Mouse (Mus musculus): ENCODE results near the gene Gm9573. TPM values are rescaled to one million over a fixed set of nuclear protein-coding genes. Genes with fewer than 3 reads are reported as not detected.

The Gm9573 gene
- total RNA-seq, 4 experiments from 2014 or later: not detected

- DNase-seq (ENCODE audit: low spot score in 2 of 2): no peak
Observed at GRCm38 (mm10) chr17:35594456-35594855, 32.0 kb downstream of the Gm9573 start.

GRCm38 (mm10) chr17:35593786-35594185 is 32.7 kb downstream of the Gm9573 start:
- DNase-seq (ENCODE audit: low spot score in 2 of 2): no peak

GRCm38 (mm10) chr17:35592131-35592530 is 34.3 kb downstream of the Gm9573 start:
- DNase-seq (ENCODE audit: low spot score in 2 of 2): no peak

- DNase-seq (ENCODE audit: low spot score in 2 of 2): no peak
Observed at GRCm38 (mm10) chr17:35591731-35592130, 34.7 kb downstream of the Gm9573 start.

GRCm38 (mm10) chr17:35591219-35591578 is 35.2 kb downstream of the Gm9573 start:
- no peak for DNase-seq (ENCODE audit: low spot score in 2 of 2)

DNA sequence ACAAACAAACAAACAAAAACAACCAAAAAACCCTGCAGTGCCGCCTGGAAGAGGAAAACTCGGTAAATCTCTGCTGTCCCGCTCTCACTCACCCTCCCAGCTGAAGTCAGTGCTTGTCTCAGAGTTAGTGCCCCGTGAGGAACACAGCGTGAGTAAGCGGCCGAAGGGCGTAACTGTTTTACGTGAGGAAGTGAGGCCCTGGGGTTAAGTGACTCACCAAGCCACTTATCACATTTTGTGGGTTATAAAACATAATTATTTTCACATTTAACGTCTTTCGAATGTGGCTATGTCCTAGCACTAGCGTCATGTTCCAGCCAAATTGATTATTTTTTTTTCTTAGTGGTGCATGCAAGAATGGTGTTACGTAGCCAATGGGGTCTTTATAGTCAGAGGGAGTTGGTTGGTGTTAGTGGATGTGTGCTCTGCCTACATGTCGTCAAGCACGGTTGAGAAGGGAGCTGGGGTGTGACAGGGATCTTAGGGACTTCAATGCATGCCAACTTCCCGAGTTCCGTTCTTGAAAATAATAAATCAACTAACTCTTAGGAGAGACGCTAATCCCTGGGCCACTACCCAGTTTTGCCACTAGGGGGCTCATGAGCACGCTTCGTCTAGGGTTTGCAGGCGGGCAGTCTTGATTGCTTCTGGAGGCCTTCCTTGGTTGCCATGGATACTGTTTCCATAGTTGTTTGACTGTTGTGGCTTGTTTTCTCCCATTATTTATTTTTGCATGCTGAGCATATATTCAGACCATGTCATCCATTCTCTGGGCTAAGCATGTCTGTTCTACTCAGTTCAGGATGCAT is 35.8 kb downstream of the Gm9573 start:
- DNase-seq (ENCODE audit: low spot score in 2 of 2): peak; percentile 75 to 80

- DNase-seq (ENCODE audit: low spot score in 2 of 2): no peak
Observed at GRCm38 (mm10) chr17:35588387-35588786, 38.0 kb downstream of the Gm9573 start.

DNA sequence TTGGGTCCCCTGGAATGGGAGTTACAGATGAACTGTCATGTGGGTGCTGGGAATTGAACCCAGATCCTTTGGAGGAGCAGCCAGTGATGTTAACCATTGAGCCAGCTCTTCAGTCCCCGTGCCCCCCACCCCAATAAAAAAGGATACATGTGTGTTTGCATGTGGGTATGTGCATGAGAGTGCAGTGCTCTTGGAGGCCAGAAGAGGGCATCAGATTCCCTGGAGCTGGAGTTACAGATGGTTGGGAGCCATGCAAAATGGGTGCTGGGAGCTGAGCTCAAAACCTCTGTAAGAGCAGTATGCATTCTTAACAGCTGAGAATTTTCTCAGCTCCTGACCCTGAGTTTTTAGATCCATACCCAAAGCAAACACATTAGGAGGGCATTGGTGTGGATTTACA is 39.1 kb downstream of the Gm9573 start:
- no peak for DNase-seq (ENCODE audit: low spot score in 2 of 2)

DNA sequence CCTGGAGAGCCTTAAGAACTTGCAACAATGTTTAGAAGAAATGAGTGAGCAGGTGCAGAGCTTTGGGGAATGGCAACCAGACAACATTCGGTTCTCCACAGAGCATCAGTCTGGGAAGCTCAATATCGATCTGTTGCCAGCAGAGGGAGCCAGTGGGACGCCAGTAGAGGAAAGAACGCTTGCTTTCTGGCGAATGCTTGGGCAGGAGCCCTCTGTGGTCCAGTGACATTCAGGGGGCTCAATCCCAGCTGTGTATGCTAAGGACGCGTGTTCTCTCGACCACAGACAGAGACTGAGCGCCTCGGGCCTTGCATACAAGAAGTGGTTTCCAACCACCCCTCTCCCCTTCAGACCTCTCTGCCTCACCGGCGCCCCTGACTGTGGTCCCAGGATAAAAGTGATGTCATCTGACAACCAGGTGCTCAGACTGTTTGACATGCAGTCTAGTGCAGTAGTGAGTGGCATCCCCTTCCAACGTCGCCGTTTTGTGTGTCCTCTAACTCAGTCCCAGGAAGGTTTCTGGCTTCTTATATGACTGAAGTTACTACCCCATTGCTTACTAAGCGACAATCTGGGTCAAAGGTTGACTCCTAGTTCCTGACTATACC is 42.0 kb downstream of the Gm9573 start:
- DNase-seq (ENCODE audit: low spot score in 2 of 2): peak; percentile 57 to 88

GRCm38 (mm10) chr17:35582900-35583299 is 43.5 kb downstream of the Gm9573 start:
- DNase-seq (ENCODE audit: low spot score in 2 of 2): no peak

DNA sequence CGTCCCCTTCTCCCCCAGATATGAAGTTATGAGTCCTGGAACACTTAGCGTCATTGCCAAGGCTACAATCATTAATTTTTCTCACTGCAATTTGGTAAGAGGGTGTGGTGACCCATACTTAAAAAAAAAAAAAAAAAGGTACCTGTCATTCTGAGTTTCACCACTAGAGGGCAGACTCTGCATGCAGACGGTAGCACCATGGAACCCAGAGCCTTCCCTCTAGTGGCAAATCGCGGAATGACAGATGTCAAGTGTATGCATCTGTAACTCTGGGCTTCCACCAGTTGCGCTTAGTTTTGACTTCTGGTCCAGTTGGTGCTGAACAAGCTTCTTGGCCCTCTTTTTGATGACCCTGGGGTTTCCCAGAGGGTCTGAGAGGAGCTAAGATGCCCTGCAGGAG is 48.2 kb downstream of the Gm9573 start:
- DNase-seq (ENCODE audit: low spot score in 2 of 2): peak; percentile 30 to 83

DNA sequence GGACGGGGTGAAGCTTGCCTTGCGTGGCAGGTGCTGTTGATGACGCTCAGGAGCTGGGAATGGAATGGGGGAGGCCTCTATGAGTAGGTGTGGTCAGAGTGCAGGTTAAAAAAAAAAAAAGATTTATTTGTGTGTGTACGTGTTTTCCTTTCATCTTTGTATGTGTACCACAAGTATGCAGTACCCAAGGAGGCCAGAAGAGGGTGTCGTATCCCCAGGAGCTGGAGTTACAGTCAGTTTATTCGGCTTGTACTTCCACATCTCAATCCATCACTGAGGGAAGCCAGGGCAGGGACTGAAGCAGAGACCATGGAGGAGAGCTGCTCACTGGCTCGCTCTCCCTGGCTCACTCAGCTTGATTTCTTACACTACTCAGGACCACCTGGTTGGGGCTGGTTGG is 55.0 kb downstream of the Gm9573 start:
- DNase-seq (ENCODE audit: low spot score in 2 of 2): no peak

DNA sequence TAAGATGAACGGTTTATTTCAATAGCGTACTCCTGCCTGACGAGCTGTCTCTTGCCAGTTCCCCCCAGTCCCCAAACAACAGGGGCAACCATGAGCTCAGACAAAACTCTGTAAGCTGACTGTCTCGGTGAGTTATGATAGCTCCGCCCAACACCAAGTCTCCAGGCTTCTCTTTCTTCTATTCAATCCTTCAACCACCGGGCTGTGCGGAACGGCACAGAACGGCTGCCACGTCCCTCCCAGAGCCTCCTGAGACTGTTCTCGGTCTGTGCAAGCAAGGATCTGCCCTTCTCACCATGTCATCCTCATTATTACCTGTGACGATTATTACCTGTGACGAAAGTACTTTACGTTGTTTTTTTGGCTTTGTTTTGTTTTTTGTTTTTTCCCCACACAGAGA is 55.6 kb downstream of the Gm9573 start:
- DNase-seq (ENCODE audit: low spot score in 2 of 2): no peak

GRCm38 (mm10) chr17:35569091-35569944 is 57.1 kb downstream of the Gm9573 start:
- no peak for DNase-seq (ENCODE audit: low spot score in 2 of 2)

Other genes starting within 250 kb of the Gm9573 start
- 10 to 100 TPM in 2 of 4 experiments, 1 to 10 TPM in 2; 2.5 to 10.6 (median 6.7) TPM for gene H2-Q4, start 247.0 kb downstream of the Gm9573 start, total RNA-seq (2022)
- gene H2-Q6, start 201.8 kb downstream of the Gm9573 start, total RNA-seq (2022): 1 to 10 TPM in 2 of 4 experiments, under 1 TPM in 2; 0.47 to 2.4 (median 1.3) TPM
- 1 to 10 TPM in 2 of 4 experiments, under 1 TPM in 2; 0.41 to 3.2 (median 1.5) TPM for gene H2-Q7, start 187.5 kb downstream of the Gm9573 start, total RNA-seq (2022)
- gene H2-Q10, start 156.5 kb downstream of the Gm9573 start, total RNA-seq (2022): under 1 TPM in 3 of 4 experiments, not detected in 1; 0.12 to 0.64 (median 0.56) TPM
- gene Pou5f1, start 120.6 kb downstream of the Gm9573 start, total RNA-seq (2022): under 1 TPM in 2 of 4 experiments, not detected in 2; 0.45 to 0.69 TPM
- 1 to 10 TPM; 4.5 to 6.2 (median 5.2) TPM for gene Tcf19, start 109.8 kb downstream of the Gm9573 start, total RNA-seq (2022)
- 10 to 100 TPM; 12.2 to 13.5 (median 12.9) TPM for gene Cchcr1, start 109.5 kb downstream of the Gm9573 start, total RNA-seq (2022)
- gene Psors1c2, start 93.4 kb downstream of the Gm9573 start, total RNA-seq (2022): 1 to 10 TPM in 2 of 4 experiments, under 1 TPM in 1, not detected in 1; 0.96 to 2.2 (median 2.1) TPM
- gene Cdsn, start 74.5 kb downstream of the Gm9573 start, total RNA-seq (2022): under 1 TPM; 0.12 to 0.64 (median 0.37) TPM
- not detected for gene 2300002M23Rik, start 59.2 kb downstream of the Gm9573 start, total RNA-seq (2022)
- not detected for gene Sfta2, start 25.1 kb downstream of the Gm9573 start, total RNA-seq (2022)
- gene Mucl3, start 17.1 kb upstream of the Gm9573 start, total RNA-seq (2022): not detected
- 10 to 100 TPM; 28.0 to 44.7 (median 35.4) TPM for gene Vars2, start 41.0 kb upstream of the Gm9573 start, total RNA-seq (2022)
- 10 to 100 TPM; 28.3 to 35.3 (median 33.2) TPM for gene Gtf2h4, start 47.1 kb upstream of the Gm9573 start, total RNA-seq (2022)
- gene Ddr1, start 78.0 kb upstream of the Gm9573 start, total RNA-seq (2022): 10 to 100 TPM; 58.3 to 84.6 (median 74.1) TPM
- 10 to 100 TPM in 1 of 4 experiments, 1 to 10 TPM in 3; 4.9 to 11.0 (median 7.3) TPM for gene Ier3, start 195.0 kb upstream of the Gm9573 start, total RNA-seq (2022)
- gene Flot1, start 196.6 kb upstream of the Gm9573 start, total RNA-seq (2022): 100 to 1,000 TPM; 124 to 142 (median 137) TPM
- gene Tubb5, start 211.7 kb upstream of the Gm9573 start, total RNA-seq (2022): 100 to 1,000 TPM; 339 to 357 (median 343) TPM
- 10 to 100 TPM; 16.9 to 20.1 (median 18.3) TPM for gene Mdc1, start 214.9 kb upstream of the Gm9573 start, total RNA-seq (2022)
- gene Nrm, start 234.7 kb upstream of the Gm9573 start, total RNA-seq (2022): 1 to 10 TPM; 1.8 to 3.7 (median 1.9) TPM
- gene Ppp1r18, start 239.0 kb upstream of the Gm9573 start, total RNA-seq (2022): 10 to 100 TPM in 2 of 4 experiments, 1 to 10 TPM in 2; 6.5 to 19.5 (median 12.8) TPM